In genomic region chr14:54528007-54528393, GRCm38 (mm10) we compare ENCODE assay signal across 8 mouse cellular contexts. TPM values are rescaled to one million over a fixed set of nuclear protein-coding genes. Genes with fewer than 3 reads are reported as not detected.
DNase-seq lines count a peak whose midpoint lies in the region; ATAC-seq and TF ChIP-seq lines count a peak whose summit lies in the region.

No protein-coding gene starts in this region.

- TF ChIP-seq CTCF in heart, postnatal 0 days (IDR thresholded peaks at IDR 0.05; ENCODE audit: low read depth): no peak
- TF ChIP-seq CTCF in midbrain, postnatal 0 days (IDR thresholded peaks at IDR 0.05): no peak

- no peaks in the 10 kb centered on the region for H3K27me3 ChIP-seq in heart, postnatal 0 days (ENCODE audit: control insufficient read depth, insufficient read depth, low read length)
- H3K27me3 ChIP-seq in embryonic facial prominence, embryonic 14.5 days (replicated peaks; ENCODE audit: control insufficient read depth, insufficient read depth, low read length): no peaks in the 10 kb centered on the region
- no peaks in the 10 kb centered on the region for H3K27me3 ChIP-seq in hindbrain, embryonic 13.5 days
- H3K27me3 ChIP-seq in midbrain, postnatal 0 days (ENCODE audit: insufficient read depth, low read length): no peaks in the 10 kb centered on the region

- H3K4me1 ChIP-seq in heart, postnatal 0 days (ENCODE audit: control insufficient read depth, insufficient read depth): no peaks in the 10 kb centered on the region; the same call in 1 of the 2 replicates
- no peaks in the 10 kb centered on the region for H3K4me1 ChIP-seq in embryonic facial prominence, embryonic 14.5 days (ENCODE audit: control insufficient read depth, insufficient read depth, low read length)
- peaks cover 15% of the 10 kb centered on the region for H3K4me1 ChIP-seq in hindbrain, embryonic 13.5 days (replicated peaks)
- 0 out of 2 replicates have a peak, but pooled peaks cover 3% of the 10 kb centered on the region for H3K4me1 ChIP-seq in midbrain, postnatal 0 days (ENCODE audit: insufficient read depth, low read length)

- H3K36me3 ChIP-seq in heart, postnatal 0 days (replicated peaks; ENCODE audit: control insufficient read depth, insufficient read depth, low read length): no peaks in the 10 kb centered on the region
- no peaks in the 10 kb centered on the region for H3K36me3 ChIP-seq in embryonic facial prominence, embryonic 14.5 days (ENCODE audit: control insufficient read depth, insufficient read depth, low read length)
- no peaks in the 10 kb centered on the region for H3K36me3 ChIP-seq in hindbrain, embryonic 13.5 days
- no peaks in the 10 kb centered on the region for H3K36me3 ChIP-seq in midbrain, postnatal 0 days (ENCODE audit: insufficient read depth, low read length)

- peak overlapping the region; percentile 40; the same call in 1 of the 2 replicates for H3K9ac ChIP-seq in heart, postnatal 0 days (replicated peaks; ENCODE audit: low read depth, low read length)
- H3K9ac ChIP-seq in embryonic facial prominence, embryonic 14.5 days (ENCODE audit: low read depth, low read length): no peak overlapping the region
- H3K9ac ChIP-seq in hindbrain, embryonic 13.5 days: peak overlapping the region; percentile 77; the same call in 1 of the 2 replicates
- no peak overlapping the region for H3K9ac ChIP-seq in midbrain, postnatal 0 days (replicated peaks; ENCODE audit: low read length, poor library complexity, severe bottlenecking)

- H3K4me2 ChIP-seq in heart, postnatal 0 days (ENCODE audit: low read depth, low read length): peak overlapping the region; percentile 64
- H3K4me2 ChIP-seq in embryonic facial prominence, embryonic 14.5 days (ENCODE audit: low read depth, low read length): peak overlapping the region; percentile 72
- peak overlapping the region; percentile 67 for H3K4me2 ChIP-seq in hindbrain, embryonic 13.5 days
- peak overlapping the region; percentile 72 for H3K4me2 ChIP-seq in midbrain, postnatal 0 days (ENCODE audit: low read depth, low read length, poor library complexity, severe bottlenecking)

- no peaks in the 10 kb centered on the region for H3K9me3 ChIP-seq in heart, postnatal 0 days (replicated peaks; ENCODE audit: control insufficient read depth, low read length)
- H3K9me3 ChIP-seq in embryonic facial prominence, embryonic 14.5 days (ENCODE audit: control insufficient read depth, low read length): no peaks in the 10 kb centered on the region
- no peaks in the 10 kb centered on the region for H3K9me3 ChIP-seq in hindbrain, embryonic 13.5 days
- no peaks in the 10 kb centered on the region for H3K9me3 ChIP-seq in midbrain, postnatal 0 days (ENCODE audit: low read length)

- TF ChIP-seq EP300 in heart, postnatal 0 days (IDR thresholded peaks at IDR 0.05; ENCODE audit: low read depth): no peak

- H3K27ac ChIP-seq in heart, postnatal 0 days (ENCODE audit: low read depth): no peak overlapping the region
- H3K27ac ChIP-seq in embryonic facial prominence, embryonic 14.5 days (replicated peaks; ENCODE audit: low read depth, low read length): peak overlapping the region; percentile 53; the same call in 1 of the 2 replicates
- peak overlapping the region; percentile 89 for H3K27ac ChIP-seq in hindbrain, embryonic 13.5 days
- peak overlapping the region; percentile 78 for H3K27ac ChIP-seq in midbrain, postnatal 0 days (ENCODE audit: low read depth, low read length)

- peak overlapping the region; percentile 37 for H3K4me3 ChIP-seq in heart, postnatal 0 days (ENCODE audit: low read depth, low read length)
- peak overlapping the region; percentile 40 for H3K4me3 ChIP-seq in embryonic facial prominence, embryonic 14.5 days (ENCODE audit: low read depth, low read length)
- H3K4me3 ChIP-seq in hindbrain, embryonic 13.5 days: peak overlapping the region; percentile 43; the same call in 1 of the 2 replicates
- H3K4me3 ChIP-seq in midbrain, postnatal 0 days (ENCODE audit: low read depth, low read length): peak overlapping the region; percentile 41

- WGBS in heart, postnatal 0 days: 23% methylated on average over 5 of the region's 5 CpGs
- 18% methylated on average over 5 of the region's 5 CpGs for WGBS in embryonic facial prominence, embryonic 14.5 days
- WGBS in hindbrain, embryonic 13.5 days: 25% methylated on average over 5 of the region's 5 CpGs
- 23% methylated on average over 5 of the region's 5 CpGs for WGBS in midbrain, postnatal 0 days

- no peak for ATAC-seq in heart, postnatal 0 days (ENCODE audit: insufficient read depth, low read depth)
- 0 out of 2 replicates have a peak, but pooled peaks have one; percentile 23 for ATAC-seq in embryonic facial prominence, embryonic 14.5 days (ENCODE audit: low read depth)
- ATAC-seq in hindbrain, embryonic 13.5 days (ENCODE audit: low FRiP score): peak; percentile 49
- peak; percentile 44; the same call in 1 of the 2 replicates for ATAC-seq in midbrain, postnatal 0 days (ENCODE audit: low FRiP score)
- no peak for ATAC-seq in megakaryocyte-erythroid progenitor cell, adult 5-6 weeks (replicated peaks; ENCODE audit: low FRiP score, low TSS enrichment, poor library complexity, severe bottlenecking)

- no peak for DNase-seq in heart, postnatal 0 days (ENCODE audit: low spot score)
- DNase-seq in heart, postnatal 4 days: no peak
- no peak for DNase-seq in embryonic facial prominence, embryonic 14.5 days (ENCODE audit: low spot score)
- DNase-seq in midbrain, postnatal 0 days (ENCODE audit: low spot score): peak; percentile 9
- no peak for DNase-seq in layer of hippocampus, adult 9-11 months
- DNase-seq in left cerebral cortex, adult 9 months (ENCODE audit: low spot score in 2 of 2): no peak

RNA-seq across cellular contexts. Expression of gene Prmt5, which starts 10.7 kb away (rescaled TPM):
- 35.0 and 42.0 TPM in 2 replicates for total RNA-seq in heart, postnatal 0 days (2014; rRNA removed; ENCODE audit: low replicate concordance)
- 30.6 and 31.6 TPM in 2 replicates for polyA plus RNA-seq in heart, postnatal 0 days (2015; fragmentation: Nextera tagmentation; extraction: Ambion mirVana)
- 10 to 100 TPM; 36.2 to 36.5 TPM for total RNA-seq in heart, postnatal 4 days (2021)
- 65.3 and 75.7 TPM in 2 replicates for polyA plus RNA-seq in embryonic facial prominence, embryonic 14.5 days (2014; fragmentation: Nextera tagmentation; extraction: Ambion mirVana)
- 91.1 and 92.8 TPM in 2 replicates for polyA plus RNA-seq in hindbrain, embryonic 13.5 days (2015; fragmentation: Nextera tagmentation; extraction: Ambion mirVana)
- total RNA-seq in midbrain, postnatal 0 days (2014; rRNA removed): 79.6 and 92.9 TPM in 2 replicates
- 83.4 and 85.2 TPM in 2 replicates for polyA plus RNA-seq in midbrain, postnatal 0 days (2015; fragmentation: Nextera tagmentation; extraction: Ambion mirVana)
- total RNA-seq in megakaryocyte-erythroid progenitor cell, adult 5-6 weeks (2014; fragmentation: Nextera tagmentation): 73.8 and 87.5 TPM in 2 replicates
- total RNA-seq in megakaryocyte-erythroid progenitor cell, adult 5-6 weeks (2017): 71.5 and 77.3 TPM in 2 replicates

RNA-seq across cellular contexts. Expression of gene Haus4, which starts 26.4 kb away (rescaled TPM):
- 84.6 and 109 TPM in 2 replicates for total RNA-seq in heart, postnatal 0 days (2014; rRNA removed; ENCODE audit: low replicate concordance)
- 26.3 and 27.0 TPM in 2 replicates for polyA plus RNA-seq in heart, postnatal 0 days (2015; fragmentation: Nextera tagmentation; extraction: Ambion mirVana)
- 10 to 100 TPM; 30.6 to 32.7 TPM for total RNA-seq in heart, postnatal 4 days (2021)
- 40.4 and 44.3 TPM in 2 replicates for polyA plus RNA-seq in embryonic facial prominence, embryonic 14.5 days (2014; fragmentation: Nextera tagmentation; extraction: Ambion mirVana)
- polyA plus RNA-seq in hindbrain, embryonic 13.5 days (2015; fragmentation: Nextera tagmentation; extraction: Ambion mirVana): 19.8 and 21.3 TPM in 2 replicates
- 13.3 and 13.7 TPM in 2 replicates for total RNA-seq in midbrain, postnatal 0 days (2014; rRNA removed)
- polyA plus RNA-seq in midbrain, postnatal 0 days (2015; fragmentation: Nextera tagmentation; extraction: Ambion mirVana): 13.2 and 14.3 TPM in 2 replicates
- 94.2 and 97.3 TPM in 2 replicates for total RNA-seq in megakaryocyte-erythroid progenitor cell, adult 5-6 weeks (2014; fragmentation: Nextera tagmentation)
- total RNA-seq in megakaryocyte-erythroid progenitor cell, adult 5-6 weeks (2017): 60.5 and 68.2 TPM in 2 replicates

RNA-seq across cellular contexts. Expression of gene Ajuba, which starts 49.4 kb away (rescaled TPM):
- total RNA-seq in heart, postnatal 0 days (2014; rRNA removed; ENCODE audit: low replicate concordance): 24.8 and 32.5 TPM in 2 replicates
- 9.9 and 11.3 TPM in 2 replicates for polyA plus RNA-seq in heart, postnatal 0 days (2015; fragmentation: Nextera tagmentation; extraction: Ambion mirVana)
- total RNA-seq in heart, postnatal 4 days (2021): 10 to 100 TPM; 19.4 to 20.3 TPM
- 10.7 and 11.7 TPM in 2 replicates for polyA plus RNA-seq in embryonic facial prominence, embryonic 14.5 days (2014; fragmentation: Nextera tagmentation; extraction: Ambion mirVana)
- polyA plus RNA-seq in hindbrain, embryonic 13.5 days (2015; fragmentation: Nextera tagmentation; extraction: Ambion mirVana): 9.8 and 10.0 TPM in 2 replicates
- total RNA-seq in midbrain, postnatal 0 days (2014; rRNA removed): 8.1 and 8.2 TPM in 2 replicates
- polyA plus RNA-seq in midbrain, postnatal 0 days (2015; fragmentation: Nextera tagmentation; extraction: Ambion mirVana): 3.5 and 3.9 TPM in 2 replicates
- not detected in 2 replicates for total RNA-seq in megakaryocyte-erythroid progenitor cell, adult 5-6 weeks (2014; fragmentation: Nextera tagmentation)
- 0.19 and 0.80 TPM in 2 replicates for total RNA-seq in megakaryocyte-erythroid progenitor cell, adult 5-6 weeks (2017)

RNA-seq across cellular contexts. Expression of gene Rem2, which starts 52.1 kb away (rescaled TPM):
- 0.77 TPM in 1 of 2 replicates, not detected in the other for total RNA-seq in heart, postnatal 0 days (2014; rRNA removed; ENCODE audit: low replicate concordance)
- polyA plus RNA-seq in heart, postnatal 0 days (2015; fragmentation: Nextera tagmentation; extraction: Ambion mirVana): 0.15 and 0.27 TPM in 2 replicates
- total RNA-seq in heart, postnatal 4 days (2021): under 1 TPM; 0.14 to 0.23 TPM
- 1.7 and 2.1 TPM in 2 replicates for polyA plus RNA-seq in embryonic facial prominence, embryonic 14.5 days (2014; fragmentation: Nextera tagmentation; extraction: Ambion mirVana)
- 48.0 and 48.8 TPM in 2 replicates for polyA plus RNA-seq in hindbrain, embryonic 13.5 days (2015; fragmentation: Nextera tagmentation; extraction: Ambion mirVana)
- total RNA-seq in midbrain, postnatal 0 days (2014; rRNA removed): 35.6 and 47.4 TPM in 2 replicates
- polyA plus RNA-seq in midbrain, postnatal 0 days (2015; fragmentation: Nextera tagmentation; extraction: Ambion mirVana): 33.0 and 34.0 TPM in 2 replicates
- total RNA-seq in megakaryocyte-erythroid progenitor cell, adult 5-6 weeks (2014; fragmentation: Nextera tagmentation): 0.50 and 3.5 TPM in 2 replicates
- total RNA-seq in megakaryocyte-erythroid progenitor cell, adult 5-6 weeks (2017): 0.80 and 2.0 TPM in 2 replicates

Comparison
In these comparisons a context has a peak if more than half of its experiments do, and no peak if none do; other contexts are left out.
1. ATAC-seq: peak in embryonic facial prominence, embryonic 14.5 days (single experiment), hindbrain, embryonic 13.5 days (single experiment) and midbrain, postnatal 0 days (single experiment); none in heart, postnatal 0 days (single experiment) and megakaryocyte-erythroid progenitor cell, adult 5-6 weeks (single experiment).
2. H3K9ac ChIP-seq: peak in heart, postnatal 0 days (single experiment) and hindbrain, embryonic 13.5 days (single experiment); none in embryonic facial prominence, embryonic 14.5 days (single experiment) and midbrain, postnatal 0 days (single experiment).
3. Peak in every context shown above with its lines, with median percentiles within 50 percentile points of each other: H3K4me2 ChIP-seq and H3K4me3 ChIP-seq.